Mouse (Mus musculus) hindbrain, embryonic 15.5 days (tissue): ENCODE measurements at regions not wholly inside any gene's neighbourhood (a gene's known extent, or its start where the extent isn't known, plus 50 kb on each side); places are given as distances from the start of the nearest gene placed in this dataset.
A peak's percentile ranks its signal among the peaks of the same experiment; 100 is the strongest.

ENCODE experiments used
- ATAC-seq: fragments of 200-750 bp; cut with Nextera tagmentation; 2 replicates; pipeline ENCODE4 v1.8.0; 2017; ENCODE audit warnings: low read depth, moderate number of reproducible peaks, moderate TSS enrichment; ENCODE audit not compliant: low FRiP score
- H3K27ac ChIP-seq: fragments of 300-500 bp; sonication (generic); replicated peaks from 2 replicates; pipeline ENCODE4 v1.5.1; 2015; ENCODE audit warnings: mild to moderate bottlenecking, inconsistent platforms
- H3K27me3 ChIP-seq: fragments of 300-500 bp; sonication (generic); 2 replicates; pipeline ENCODE4 v1.6.1; 2015; ENCODE audit warnings: control low read depth, inconsistent platforms
- H3K36me3 ChIP-seq: fragments of 300-500 bp; sonication (generic); 2 replicates; pipeline ENCODE4 v1.6.1; 2015; ENCODE audit warnings: control low read depth, inconsistent platforms
- H3K4me1 ChIP-seq: fragments of 300-500 bp; sonication (generic); replicated peaks from 2 replicates; pipeline ENCODE4 v1.6.1; 2015; ENCODE audit warnings: control low read depth, inconsistent platforms
- H3K4me2 ChIP-seq: fragments of 300-500 bp; sonication (generic); 2 replicates; pipeline ENCODE4 v1.6.1; 2015; ENCODE audit warnings: moderate library complexity, mild to moderate bottlenecking, inconsistent platforms
- H3K4me3 ChIP-seq: fragments of 300-500 bp; sonication (generic); 2 replicates; pipeline ENCODE4 v1.5.1; 2015; ENCODE audit warnings: mild to moderate bottlenecking, inconsistent platforms
- H3K9ac ChIP-seq: fragments of 300-500 bp; sonication (generic); 2 replicates; pipeline ENCODE4 v1.6.1; 2015; ENCODE audit warnings: inconsistent platforms
- H3K9me3 ChIP-seq: fragments of 300-500 bp; sonication (generic); 2 replicates; pipeline ENCODE4 v1.6.1; 2016; ENCODE audit warnings: control low read depth, inconsistent platforms
- WGBS: fragments of 180-500 bp; shearing (Covaris S2); methylation state at CpG from one replicate; pipeline ENCODE4 v1.1.7; 2015; 5-methylcytosine and 5-hydroxymethylcytosine counted together

- Histone ChIP-seq H3K27me3 (no peaks in the 10 kb centered on the region), H3K36me3 (no peaks in the 10 kb centered on the region), H3K9ac (no peak overlapping the region), H3K27ac (no peak overlapping the region), H3K4me2 (no peak overlapping the region), H3K4me1 (no peaks in the 10 kb centered on the region), H3K9me3 (no peaks in the 10 kb centered on the region), H3K4me3 (no peak overlapping the region)
- WGBS = 75% methylated on average over 2 of the region's 2 CpGs
- ATAC-seq = no peak
Measured at GRCm38 (mm10) chr11:92858170-92858569, 239.7 kb upstream of the Car10 start.

GRCm38 (mm10) chr11:92889693-92890454, 208.0 kb upstream of the Car10 start:
- Histone ChIP-seq H3K4me2 (no peak overlapping the region), H3K9ac (no peak overlapping the region), H3K4me3 (no peak overlapping the region), H3K27ac (no peak overlapping the region), H3K4me1 (no peaks in the 10 kb centered on the region), H3K27me3 (no peaks in the 10 kb centered on the region), H3K36me3 (no peaks in the 10 kb centered on the region), H3K9me3 (no peaks in the 10 kb centered on the region)
- 49% methylated on average over 8 of the region's 8 CpGs for whole genome bisulfite sequencing
- ATAC-seq = no peak

- no peaks in the 10 kb centered on the region for H3K9me3 ChIP-seq
- ATAC-seq = no peak
- H3K4me3 ChIP-seq = no peak overlapping the region
- no peak overlapping the region for H3K9ac ChIP-seq
- no peaks in the 10 kb centered on the region for H3K27me3 ChIP-seq
- peak overlapping the region; percentile 32 for H3K4me2 ChIP-seq
- 36% methylated on average over 7 of the region's 7 CpGs for WGBS
- no peaks in the 10 kb centered on the region for H3K4me1 ChIP-seq
- H3K27ac ChIP-seq = no peak overlapping the region
- no peaks in the 10 kb centered on the region for H3K36me3 ChIP-seq
Measured at GRCm38 (mm10) chr11:92899296-92899695, 198.5 kb upstream of the Car10 start.
